Comparison of ENCODE assay signal across 24 mouse cellular contexts in genomic region chr17:42304262-42304661, GRCm38 (mm10). TPM values are rescaled to one million over a fixed set of nuclear protein-coding genes. Genes with fewer than 3 reads are reported as not detected.
DNase-seq lines count a peak whose midpoint lies in the region; ATAC-seq and TF ChIP-seq lines count a peak whose summit lies in the region.
"Had no signal": no experiment of that assay in that cellular context is flagged by ENCODE, and none has a peak within 500 bp of the region (broad histone marks: within the 10 kb centered on the region; RNA-seq: fewer than 3 reads in every experiment).

No protein-coding gene starts in this region.

- CTCF ChIA-PET in Patski (lab: Charles Lee): no interaction called here

- in situ Hi-C loops in Patski (cut with MboI; ENCODE audit: low pct_unique_long_range_greater_than_20kb): no loop called here

- DNase-seq in gastrocnemius, adult 2 months: no peak
- no peak for DNase-seq in gastrocnemius, postnatal 10 days
- no peak for DNase-seq in layer of hippocampus, adult 2 months (ENCODE audit: low spot score in 2 of 2)
- no peak for DNase-seq in layer of hippocampus, postnatal 10 days (ENCODE audit: low spot score in 2 of 2)
- DNase-seq in 3T3-L1 (ENCODE audit: low read depth, low spot score) (peak; percentile 46), Patski (ENCODE audit: low read depth, low spot score) (no peak)
- DNase-seq in kidney, postnatal 36 days: no peak
- DNase-seq: adrenal gland, postnatal 14 days; cerebellum, adult 18-20 months; kidney, adult 8-10 months; left cerebral cortex, postnatal 4 days; liver; lung, adult 18-20 months; lung, postnatal 36 days; thymus, postnatal 14 days had no signal

- POLR2A ChIA-PET in Patski (lab: Charles Lee): no interaction called here

- no peak for ATAC-seq in Patski
- ATAC-seq in inflammation-experienced regulatory T-cells, adult 6 months: no peak
- ATAC-seq: activated CD4-positive, CD25-positive, alpha-beta regulatory T cell, adult 4 months; forebrain, embryonic 15.5 days had no signal

- H3K27me3 ChIP-seq in Patski: no peaks in the 10 kb centered on the region
- H3K27me3 ChIP-seq: forebrain, embryonic 15.5 days; neural tube, embryonic 13.5 days had no signal

- peak; percentile 32; the same call in 1 of the 2 replicates for TF ChIP-seq CTCF in gastrocnemius, adult 2 months (IDR thresholded peaks at IDR 0.05)
- TF ChIP-seq CTCF in layer of hippocampus, adult 2 months (conservative IDR thresholded peaks at IDR 0.05): peak; percentile 79
- peak; percentile 43 for TF ChIP-seq CTCF in Patski (IDR thresholded peaks at IDR 0.05)

- intact Hi-C loops in gastrocnemius, adult 2 months (cut with DNase I): no loop called here

- H3K27ac ChIP-seq in gastrocnemius, adult 2 months: no peak overlapping the region
- H3K27ac ChIP-seq in layer of hippocampus, adult 2 months: no peak overlapping the region
- H3K27ac ChIP-seq: forebrain, embryonic 15.5 days; neural tube, embryonic 13.5 days had no signal

- H3K4me3 ChIP-seq in gastrocnemius, adult 2 months: no peak overlapping the region
- H3K4me3 ChIP-seq in layer of hippocampus, adult 2 months: no peak overlapping the region
- H3K4me3 ChIP-seq: forebrain, embryonic 15.5 days; neural tube, embryonic 13.5 days had no signal

RNA-seq across cellular contexts. Expression of gene Ptchd4, which starts 11.5 kb away (rescaled TPM):
- not detected for total RNA-seq in gastrocnemius, adult 2 months (2021)
- total RNA-seq in gastrocnemius, postnatal 10 days (2021): 1 to 10 TPM; 1.3 TPM
- total RNA-seq in layer of hippocampus, adult 2 months (2021): 10 to 100 TPM; 11.9 to 12.1 TPM
- 10 to 100 TPM in 1 of 2 experiments, 1 to 10 TPM in 1; 9.6 to 10.1 TPM for total RNA-seq in layer of hippocampus, postnatal 10 days (2021)
- 8.4 TPM for polyA plus RNA-seq in Patski (2021)
- not detected for polyA plus RNA-seq in inflammation-experienced regulatory T-cells, adult 6 months (2017; shearing (Covaris generic))
- total RNA-seq: common myeloid progenitor, adult 5-6 weeks; hematopoietic stem cell, adult 5-6 weeks; megakaryocyte-erythroid progenitor cell, adult 5-6 weeks had no signal
- polyA plus RNA-seq: small intestine, adult 2 months; testis, adult 2 months had no signal

Comparison
In these comparisons a context has a peak if more than half of its experiments do, and no peak if none do; other contexts are left out.
1. RNA of gene Ptchd4, which starts 11.5 kb away (total RNA-seq): 11.9 to 12.1 TPM in layer of hippocampus, adult 2 months and 9.6 to 10.1 TPM in layer of hippocampus, postnatal 10 days; 1.3 TPM in gastrocnemius, postnatal 10 days and not detected in gastrocnemius, adult 2 months; every median in the first group is over 4 times any median in the second.
2. Peak in every context shown above with its lines, with median percentiles within 50 percentile points of each other: CTCF ChIP-seq.